Mouse (Mus musculus): ENCODE measurements at regions not wholly inside any gene's neighbourhood (a gene's known extent, or its start where the extent isn't known, plus 50 kb on each side); places are given as distances from the start of the nearest gene placed in this dataset.

DNA sequence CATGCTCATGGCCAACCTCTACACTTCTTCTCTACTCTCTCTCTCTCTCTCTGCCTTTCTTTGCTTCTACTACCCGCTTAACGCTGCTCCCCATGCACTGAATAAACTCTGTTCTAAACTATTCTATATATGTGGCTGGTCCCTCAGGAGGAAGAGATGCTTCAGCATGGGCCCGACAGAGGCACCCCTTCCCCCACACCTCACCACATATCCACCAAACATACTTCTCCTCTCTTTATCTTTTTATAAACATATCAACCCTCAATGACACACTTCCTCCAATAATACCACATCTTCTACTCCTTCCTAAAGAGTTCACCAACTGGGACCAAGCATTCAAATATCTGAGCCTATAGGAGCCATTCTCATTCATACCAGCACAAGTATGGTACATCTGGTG lies 72.6 kb upstream of the Marcks start:
- ATAC-seq (replicated peaks in 1 of 2; ENCODE audit: insufficient read depth in 1 of 2, low FRiP score in 2 of 2, low TSS enrichment in 1 of 2, low read depth in 1 of 2, poor library complexity in 2 of 2, severe bottlenecking in 2 of 2): peak; percentile 48 to 62

DNA sequence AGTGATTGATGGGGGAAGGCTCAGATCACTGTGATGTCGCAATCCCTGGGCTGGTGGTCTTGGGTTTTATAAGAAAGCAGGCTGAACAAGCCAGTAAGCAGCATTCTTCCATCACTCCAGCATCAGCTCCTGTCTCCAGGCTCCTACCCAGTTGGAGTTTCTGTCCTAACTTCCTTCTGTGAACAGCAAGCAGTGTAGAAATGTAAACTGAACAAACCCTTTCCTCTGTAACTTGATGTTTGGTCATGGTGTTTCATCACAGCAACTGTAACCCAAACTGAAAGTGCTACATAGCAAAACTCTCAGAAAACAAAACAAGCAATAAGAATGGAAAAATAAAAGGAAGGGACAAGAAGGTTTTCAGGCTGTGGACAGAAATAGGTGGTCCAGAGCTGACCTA lies 71.5 kb upstream of the Marcks start:
- no peak for ATAC-seq (replicated peaks in 1 of 2; ENCODE audit: insufficient read depth in 1 of 2, low FRiP score in 2 of 2, low TSS enrichment in 1 of 2, low read depth in 1 of 2, poor library complexity in 2 of 2, severe bottlenecking in 2 of 2)

DNA sequence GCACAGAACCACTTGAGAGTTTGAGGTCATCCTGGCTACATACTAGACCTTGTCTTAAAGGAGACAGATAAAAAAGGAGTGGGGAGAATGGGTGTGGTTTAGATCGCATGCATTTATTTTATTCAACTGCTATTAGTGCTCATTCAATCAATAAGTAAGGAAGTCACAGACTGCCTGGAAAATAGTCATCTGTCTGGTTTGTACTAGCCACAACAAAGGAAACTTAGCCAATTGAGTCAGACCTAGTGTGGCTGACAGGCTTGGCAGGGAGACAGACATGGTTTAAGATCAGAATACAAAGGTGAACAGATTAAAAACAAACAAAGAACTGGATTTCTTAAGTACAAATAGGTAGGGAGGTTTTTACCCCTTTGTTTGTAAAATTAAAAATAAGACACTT lies 68.3 kb upstream of the Marcks start:
- no peak for ATAC-seq (replicated peaks in 1 of 2; ENCODE audit: insufficient read depth in 1 of 2, low FRiP score in 2 of 2, low TSS enrichment in 1 of 2, low read depth in 1 of 2, poor library complexity in 2 of 2, severe bottlenecking in 2 of 2)

DNA sequence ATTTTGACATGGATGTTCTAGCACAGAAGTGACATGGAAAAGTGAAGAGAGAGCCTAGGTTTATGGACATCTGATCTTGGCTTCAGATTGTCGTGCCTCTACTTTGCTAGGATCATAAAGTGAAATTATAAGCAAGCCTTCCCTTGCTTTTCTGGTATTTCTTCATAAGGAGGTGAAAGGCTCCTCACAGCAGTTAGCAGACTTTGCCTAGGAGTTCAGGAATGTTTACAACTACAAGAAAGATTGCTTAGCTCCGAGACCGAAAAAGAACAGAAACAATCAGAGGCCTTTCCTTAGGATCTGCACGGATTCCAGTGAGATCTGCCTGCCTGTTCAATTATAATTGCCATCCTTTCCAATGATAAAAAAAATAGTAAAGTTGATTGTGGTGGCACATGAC lies 67.8 kb upstream of the Marcks start:
- ATAC-seq (replicated peaks in 1 of 2; ENCODE audit: insufficient read depth in 1 of 2, low FRiP score in 2 of 2, low TSS enrichment in 1 of 2, low read depth in 1 of 2, poor library complexity in 2 of 2, severe bottlenecking in 2 of 2): no peak

DNA sequence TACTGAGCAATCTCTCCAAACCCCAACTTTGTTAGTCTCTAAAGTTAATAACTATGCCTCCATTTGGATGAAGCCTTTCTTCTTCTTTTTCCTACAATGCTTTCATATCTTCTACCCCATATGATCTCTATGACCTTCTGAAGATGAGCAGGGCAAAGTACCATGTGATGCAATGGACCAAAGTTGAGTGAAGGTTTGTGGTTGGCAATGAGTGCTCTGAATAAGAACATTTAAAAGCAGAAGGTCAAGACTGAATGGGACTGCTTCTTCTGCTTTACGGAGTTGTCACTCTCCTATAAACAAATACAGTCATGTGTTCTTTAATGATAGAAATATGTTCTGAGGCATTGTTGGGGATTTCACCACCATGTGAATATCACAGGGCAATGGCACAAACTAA lies 65.0 kb upstream of the Marcks start:
- ATAC-seq (replicated peaks in 1 of 2; ENCODE audit: insufficient read depth in 1 of 2, low FRiP score in 2 of 2, low TSS enrichment in 1 of 2, low read depth in 1 of 2, poor library complexity in 2 of 2, severe bottlenecking in 2 of 2): no peak

GRCm38 (mm10) chr10:37194798-37195453 lies 56.2 kb upstream of the Marcks start:
- peak; percentile 79 to 86 for ATAC-seq (replicated peaks in 1 of 2; ENCODE audit: insufficient read depth in 1 of 2, low FRiP score in 2 of 2, low TSS enrichment in 1 of 2, low read depth in 1 of 2, poor library complexity in 2 of 2, severe bottlenecking in 2 of 2)

- ATAC-seq (replicated peaks in 1 of 2; ENCODE audit: insufficient read depth in 1 of 2, low FRiP score in 2 of 2, low TSS enrichment in 1 of 2, low read depth in 1 of 2, poor library complexity in 2 of 2, severe bottlenecking in 2 of 2): no peak
These were observed 55.5 kb upstream of the Marcks start for GRCm38 (mm10) chr10:37194131-37194797.

- no peak; a peak in 1 of 4 replicates for ATAC-seq (replicated peaks in 1 of 2; ENCODE audit: insufficient read depth in 1 of 2, low FRiP score in 2 of 2, low TSS enrichment in 1 of 2, low read depth in 1 of 2, poor library complexity in 2 of 2, severe bottlenecking in 2 of 2)
These were observed 53.9 kb upstream of the Marcks start for GRCm38 (mm10) chr10:37192661-37193060.

DNA sequence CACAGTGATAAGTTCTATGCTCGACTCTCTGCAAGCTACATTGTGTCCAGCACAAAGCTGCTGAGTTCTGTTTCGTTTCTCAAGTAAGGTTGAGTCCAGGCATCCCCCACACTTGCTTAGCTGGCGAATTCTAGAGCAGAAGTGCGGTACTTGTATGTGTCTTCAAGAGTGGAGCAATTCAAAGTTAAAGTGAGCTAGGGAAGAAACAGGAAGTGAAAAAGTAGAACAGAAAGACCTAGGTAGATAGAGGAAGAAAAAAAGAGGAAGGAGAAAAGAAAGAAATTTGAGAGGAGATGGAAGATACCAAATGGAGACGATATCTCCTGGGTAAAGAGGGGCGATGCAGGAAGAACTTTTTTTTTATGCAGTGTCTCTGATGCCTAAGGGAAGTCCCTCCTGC lies 51.4 kb upstream of the Marcks start:
- ATAC-seq (replicated peaks in 1 of 2; ENCODE audit: insufficient read depth in 1 of 2, low FRiP score in 2 of 2, low TSS enrichment in 1 of 2, low read depth in 1 of 2, poor library complexity in 2 of 2, severe bottlenecking in 2 of 2): peak; percentile 46 to 63
